In the genomic region with DNA sequence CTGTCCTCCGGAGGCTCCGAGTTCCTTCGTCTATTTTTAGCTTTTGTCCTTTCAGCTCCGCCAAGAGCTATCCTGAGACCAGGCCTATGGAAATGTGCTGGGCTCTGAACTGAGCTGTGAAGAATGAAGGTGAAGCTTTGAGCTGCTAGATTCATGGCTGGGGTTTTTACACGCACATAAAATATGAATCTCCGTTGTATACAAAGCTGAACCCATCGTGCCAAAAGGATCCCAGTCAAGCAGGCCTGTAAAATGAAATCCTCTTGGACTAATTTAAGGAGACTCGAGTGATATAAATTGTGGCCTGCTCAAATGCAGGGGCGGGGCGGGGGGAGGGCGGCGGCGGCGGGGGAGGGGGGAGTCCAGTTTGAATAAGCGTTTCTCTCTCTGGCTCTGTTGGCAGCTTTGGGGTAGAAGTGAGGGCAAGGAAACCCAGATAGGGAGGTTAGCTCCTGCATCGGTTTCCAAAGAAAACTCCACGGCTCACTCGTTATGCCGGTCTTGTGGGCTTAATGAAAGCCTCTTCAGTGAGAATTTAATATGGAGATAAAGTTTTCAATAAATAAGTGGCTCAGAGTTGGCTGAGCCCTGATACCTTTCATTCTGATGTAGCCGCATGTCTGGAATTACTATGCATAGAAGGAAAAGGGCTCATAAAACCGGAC, we compare ENCODE assay signal across 8 mouse cellular contexts.
DNase-seq lines count a peak whose midpoint lies in the region; ATAC-seq and TF ChIP-seq lines count a peak whose summit lies in the region.
"Had no signal": no experiment of that assay in that cellular context is flagged by ENCODE, and none has a peak within 500 bp of the region (broad histone marks: within the 10 kb centered on the region; RNA-seq: fewer than 3 reads in every experiment).

No protein-coding gene starts in this region.

- no peaks in the 10 kb centered on the region for H3K27me3 ChIP-seq in Patski
- no peaks in the 10 kb centered on the region for H3K27me3 ChIP-seq in liver, postnatal 0 days (ENCODE audit: insufficient read depth, low read length)
- no peaks in the 10 kb centered on the region for H3K27me3 ChIP-seq in stomach, embryonic 15.5 days (replicated peaks)

- 37% methylated on average over 21 of the region's 21 CpGs for WGBS in liver, postnatal 0 days (ENCODE audit: insufficient replicate concordance)
- 9% methylated on average over 21 of the region's 21 CpGs for WGBS in stomach, embryonic 15.5 days

- H3K9me3 ChIP-seq in liver, postnatal 0 days (ENCODE audit: low read length) = no peaks in the 10 kb centered on the region
- H3K9me3 ChIP-seq in stomach, embryonic 15.5 days = no peaks in the 10 kb centered on the region

- H3K9ac ChIP-seq in liver, postnatal 0 days (replicated peaks) = no peak overlapping the region
- no peak overlapping the region for H3K9ac ChIP-seq in stomach, embryonic 15.5 days
- H3K9ac ChIP-seq: liver, embryonic 14.5 days had no signal

- CTCF ChIA-PET in Patski (lab: Charles Lee) = interaction anchor here (1.1 to 1.2 kb wide), 3 partner anchors 109 to 332 kb away, joined by 3 to 4 read pairs (median 3); no protein-coding TSS in a partner anchor

- no peak overlapping the region for H3K27ac ChIP-seq in liver, postnatal 0 days (ENCODE audit: low read depth)
- H3K27ac ChIP-seq in stomach, embryonic 15.5 days = peak overlapping the region; percentile 92
- H3K27ac ChIP-seq: liver, embryonic 14.5 days had no signal

- no peak for TF ChIP-seq EP300 in liver, postnatal 0 days (IDR thresholded peaks at IDR 0.05; ENCODE audit: low read depth)

- H3K36me3 ChIP-seq in liver, postnatal 0 days (replicated peaks; ENCODE audit: insufficient read depth, low read length) = no peaks in the 10 kb centered on the region
- H3K36me3 ChIP-seq in stomach, embryonic 15.5 days = no peaks in the 10 kb centered on the region

- peak; percentile 10 for DNase-seq in Patski (ENCODE audit: low read depth, low spot score)
- DNase-seq in cerebellum, adult 9-11 months = peak; percentile 7
- peak; percentile 31 to 32 for DNase-seq in gastrocnemius, adult 8-10 months (ENCODE audit: low spot score in 2 of 2)
- peak; percentile 37 for DNase-seq in kidney, adult 18-20 months
- DNase-seq in liver, postnatal 0 days = no peak
- no peak for DNase-seq in lung, postnatal 36 days

- ATAC-seq in Patski = peak; percentile 15
- ATAC-seq in liver, postnatal 0 days = no peak
- ATAC-seq in stomach, embryonic 15.5 days (ENCODE audit: insufficient read depth, low FRiP score, low read depth) = peak; percentile 46; the same call in 1 of the 2 replicates

- in situ Hi-C loops in Patski (cut with MboI; ENCODE audit: low pct_unique_long_range_greater_than_20kb) = loop anchor here (5.0 to 10.0 kb wide), 2 partner anchors 124 to 327 kb away; no protein-coding TSS in a partner anchor

- H3K4me3 ChIP-seq in liver, postnatal 0 days (ENCODE audit: low read depth, low read length) = no peak overlapping the region
- H3K4me3 ChIP-seq in stomach, embryonic 15.5 days (replicated peaks) = peak overlapping the region; percentile 17; the same call in 1 of the 2 replicates

- peak overlapping the region; percentile 38 for H3K4me2 ChIP-seq in liver, postnatal 0 days (ENCODE audit: low read depth, low read length)
- H3K4me2 ChIP-seq in stomach, embryonic 15.5 days = peak overlapping the region; percentile 35

- TF ChIP-seq CTCF in Patski (IDR thresholded peaks at IDR 0.05) = no peak
- TF ChIP-seq CTCF in liver, postnatal 0 days (IDR thresholded peaks at IDR 0.05; ENCODE audit: low read depth) = no peak

- POLR2A ChIA-PET in Patski (lab: Charles Lee) = interaction anchor here (0.8 kb wide), 1 partner anchor 12 kb away, joined by 3 read pairs; no protein-coding TSS in a partner anchor

- H3K4me1 ChIP-seq in liver, postnatal 0 days (ENCODE audit: insufficient read depth) = no peaks in the 10 kb centered on the region
- H3K4me1 ChIP-seq in stomach, embryonic 15.5 days = peaks cover 9% of the 10 kb centered on the region; the same call in 1 of the 2 replicates

Comparison
In these comparisons a context has a peak if more than half of its experiments do, and no peak if none do; other contexts are left out.
1. DNase-seq: peak in Patski (single experiment), cerebellum, adult 9-11 months (single experiment), gastrocnemius, adult 8-10 months (2 of 2) and kidney, adult 18-20 months (single experiment); none in liver, postnatal 0 days (single experiment) and lung, postnatal 36 days (single experiment).